Mouse (Mus musculus) central nervous system, embryonic 14 days (tissue): Measurements from ENCODE around the gene Grwd1. TPM values are rescaled to one million over a fixed set of nuclear protein-coding genes. Genes with fewer than 3 reads are reported as not detected.

Source experiments
- polyA plus RNA-seq: library from polyadenylated mRNA; depleted of rRNA; stranded (reverse); fragments of >200 nt; gene quantifications from 2 replicates; pipeline ENCODE4 v1.2.3, GENCODE M21; 2012; rRNA removed

The Grwd1 gene
- polyA plus RNA-seq, result 20.9 and 23.6 TPM in 2 replicates

DNA sequence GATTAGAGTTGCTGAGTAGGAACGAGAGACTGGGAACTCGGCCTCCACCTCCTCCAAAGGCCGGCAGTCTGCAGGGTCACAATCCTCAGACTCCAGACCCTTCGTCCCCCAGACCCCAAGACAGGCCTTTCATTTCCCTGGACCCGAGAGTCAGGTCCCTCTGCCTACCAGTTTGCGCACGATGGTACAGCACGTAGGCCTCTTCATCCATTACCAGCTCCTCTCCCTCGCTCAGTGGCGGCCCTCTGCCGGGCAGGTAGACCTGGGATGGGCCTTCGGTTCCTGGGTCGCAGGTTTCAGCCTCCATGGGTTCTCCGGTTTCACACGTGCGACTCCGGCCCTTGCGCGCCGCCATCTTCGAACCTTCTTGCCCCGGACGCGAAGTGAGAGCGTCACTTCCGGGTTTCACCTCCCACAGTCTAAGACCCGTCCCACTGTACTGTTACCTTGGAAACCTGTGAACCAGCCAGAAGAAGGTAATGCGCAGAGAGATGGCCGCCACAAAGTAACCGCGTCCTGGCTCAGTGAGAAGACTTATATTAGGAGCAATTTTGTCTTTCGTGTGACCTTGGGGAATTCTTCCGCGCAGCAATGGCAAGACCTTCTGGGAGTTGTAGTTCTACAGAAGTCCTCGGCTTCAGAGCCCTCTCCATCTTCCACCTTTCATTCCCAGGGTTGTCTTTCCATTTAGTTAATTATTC lies at the start of gene Grwd1:
Gene Grwd1 (minus strand): TSS at position 518 of the 701 bp plus-strand sequence.

DNA sequence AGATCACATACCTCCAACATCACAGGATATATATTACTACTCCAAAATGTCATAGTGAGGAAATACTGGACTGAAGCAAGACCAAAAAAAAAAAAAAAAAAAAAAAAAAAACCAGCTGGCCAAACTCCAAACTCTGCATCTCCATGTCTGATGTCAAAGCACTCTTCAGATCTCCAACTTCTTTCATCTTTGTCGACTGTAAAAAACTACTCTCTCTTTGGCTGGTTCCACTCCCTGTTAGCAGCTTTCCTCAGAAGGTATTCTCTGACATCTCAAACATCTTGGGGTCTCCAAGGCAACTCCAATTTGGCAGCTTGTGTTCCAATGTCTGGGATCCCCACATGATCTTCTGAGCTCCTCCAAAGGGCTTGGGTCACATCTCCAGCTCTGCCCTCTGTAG lies 47.5 kb upstream of the Grwd1 start, which contains the start of gene Grin2d:
Gene Grin2d (minus strand): TSS at position 101 of the 400 bp plus-strand sequence.

DNA sequence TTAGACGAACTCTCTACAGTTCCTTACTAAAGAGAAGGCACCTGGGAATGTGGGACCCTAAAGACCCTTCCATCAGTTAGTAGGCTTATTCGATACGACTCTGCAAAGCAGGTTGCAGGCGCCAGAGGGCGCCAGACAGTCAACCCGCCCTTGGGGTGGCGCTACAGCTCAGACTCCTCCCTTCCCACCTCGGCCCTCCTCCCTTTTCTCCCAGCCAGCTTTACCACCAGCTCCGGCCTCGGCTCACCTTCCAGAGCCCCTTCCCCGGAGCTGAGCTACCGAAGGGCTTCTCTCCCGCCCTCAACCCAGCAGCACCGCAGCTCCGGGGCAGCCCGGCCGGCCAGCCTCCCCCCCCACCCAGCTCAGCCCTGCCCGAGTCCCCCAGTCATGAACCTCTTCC lies 41.9 kb upstream of the Grwd1 start, which contains the start of gene Kdelr1:
Gene Kdelr1 (plus strand): TSS at position 149 of the 400 bp plus-strand sequence.

DNA sequence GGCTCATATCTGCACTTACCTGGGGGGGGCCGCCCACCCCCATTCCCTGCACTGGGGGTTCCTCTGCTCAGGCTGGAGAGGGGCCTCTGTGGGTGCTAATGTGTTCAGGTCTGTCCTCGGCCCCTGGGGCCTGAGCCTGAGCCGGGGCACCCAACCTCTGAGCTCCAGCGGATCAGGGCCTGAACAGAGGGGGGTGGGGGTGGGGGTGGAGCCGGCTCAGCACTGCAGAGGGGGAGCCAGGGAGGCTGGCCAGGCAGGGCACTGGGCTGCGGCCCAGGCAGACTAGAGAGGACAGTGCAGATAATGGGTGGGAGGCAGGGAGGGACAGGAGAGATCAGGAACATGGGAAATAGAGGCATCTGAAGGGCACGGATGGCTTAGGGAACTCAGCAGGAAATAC lies 6.1 kb downstream of the Grwd1 start, which contains the start of gene Kcnj14:
Gene Kcnj14 (minus strand): TSS at position 185 of the 400 bp plus-strand sequence.

DNA sequence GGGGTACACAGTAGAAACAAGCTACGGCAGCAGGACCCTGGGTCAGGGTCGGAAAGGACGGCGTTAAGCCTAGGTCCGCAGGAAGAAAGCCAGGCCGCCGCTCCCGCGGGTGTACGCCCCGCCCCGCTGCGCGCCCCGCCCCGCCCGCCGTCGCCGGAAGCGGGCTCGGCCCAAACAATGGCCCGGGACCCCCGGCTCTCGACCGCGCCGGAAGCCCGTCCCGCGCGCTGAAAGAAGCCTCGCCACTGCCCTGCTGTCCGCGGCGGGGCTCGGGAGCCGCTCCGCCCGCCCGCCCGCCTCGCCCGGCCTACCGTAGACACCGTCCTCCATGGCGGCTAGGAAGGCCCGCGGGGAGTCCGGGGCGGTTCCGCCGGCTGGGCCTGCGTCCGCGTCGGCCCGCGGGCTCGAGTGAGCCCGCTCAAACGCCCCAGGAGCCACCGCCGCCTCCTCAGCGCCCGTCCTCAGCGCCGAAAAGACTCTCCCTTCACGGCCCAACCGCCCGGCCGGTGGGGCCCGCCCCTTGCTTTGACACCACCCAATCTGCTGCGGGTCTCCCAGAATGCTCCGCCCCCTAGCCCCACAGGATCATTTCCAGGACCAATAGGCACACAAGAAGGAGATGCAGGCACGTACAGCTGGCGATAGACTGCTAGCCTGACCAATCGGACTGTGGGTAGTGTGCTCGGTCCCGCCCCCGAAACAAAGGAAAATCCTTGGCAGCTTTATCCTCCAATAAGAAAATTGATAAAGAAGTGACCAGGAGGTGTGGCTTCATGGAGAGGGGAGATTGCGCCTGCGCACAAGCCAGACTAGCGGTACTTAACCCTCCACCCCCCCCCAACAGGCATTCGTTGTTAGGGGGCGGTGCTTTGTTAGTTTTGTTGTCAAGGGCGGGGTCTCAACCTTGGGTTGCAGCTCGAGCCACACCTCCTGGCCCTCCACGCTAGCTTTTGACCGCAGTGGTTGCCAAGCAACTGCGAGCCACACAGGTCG lies 16.7 kb downstream of the Grwd1 start, which contains the start of gene Cyth2:
Gene Cyth2 (minus strand): TSS at position 795 of the 993 bp plus-strand sequence.

DNA sequence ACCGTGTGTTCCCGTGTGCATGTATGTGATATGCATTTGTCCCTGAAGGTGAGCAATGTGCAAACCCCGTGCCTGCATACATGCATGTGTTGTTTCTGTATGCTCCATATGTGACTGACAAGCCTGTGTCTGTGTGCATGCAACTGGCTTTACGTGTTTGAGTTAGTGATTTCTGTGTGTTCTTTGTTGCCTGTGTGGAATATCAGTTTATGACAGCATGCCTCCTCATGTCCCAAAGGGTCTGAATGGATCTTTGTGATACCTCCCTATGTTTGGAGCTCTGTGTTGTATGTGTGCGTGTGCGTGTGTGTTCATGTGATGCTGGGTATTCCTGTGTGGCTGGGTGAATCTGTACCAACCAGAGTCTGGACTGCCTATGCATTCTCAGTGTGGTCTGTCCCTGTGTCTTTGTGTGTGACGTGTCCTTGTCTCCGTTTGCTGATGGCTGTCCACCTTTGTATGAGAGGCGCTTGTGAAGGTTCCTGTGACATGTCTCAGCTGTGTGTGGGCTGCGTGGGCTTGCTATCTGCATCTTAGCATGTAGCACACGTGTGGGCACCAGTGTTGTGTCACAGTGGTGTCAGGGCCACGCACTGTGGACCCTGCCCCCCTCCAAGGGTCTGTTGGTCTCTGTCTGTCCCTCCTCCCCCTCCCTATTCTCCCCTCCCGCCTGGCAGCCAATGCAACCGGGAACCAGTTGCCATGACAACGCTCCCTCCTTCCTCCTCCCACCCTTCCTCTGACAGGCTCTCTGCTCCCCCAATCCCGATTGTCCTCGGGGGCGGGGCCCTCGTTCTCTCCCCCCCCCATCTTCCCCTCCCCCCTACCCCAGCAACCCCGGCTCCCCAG lies 46.0 kb downstream of the Grwd1 start, which contains the start of gene Sult2b1:
Gene Sult2b1 (minus strand): TSS at position 146 of the 849 bp plus-strand sequence.

DNA sequence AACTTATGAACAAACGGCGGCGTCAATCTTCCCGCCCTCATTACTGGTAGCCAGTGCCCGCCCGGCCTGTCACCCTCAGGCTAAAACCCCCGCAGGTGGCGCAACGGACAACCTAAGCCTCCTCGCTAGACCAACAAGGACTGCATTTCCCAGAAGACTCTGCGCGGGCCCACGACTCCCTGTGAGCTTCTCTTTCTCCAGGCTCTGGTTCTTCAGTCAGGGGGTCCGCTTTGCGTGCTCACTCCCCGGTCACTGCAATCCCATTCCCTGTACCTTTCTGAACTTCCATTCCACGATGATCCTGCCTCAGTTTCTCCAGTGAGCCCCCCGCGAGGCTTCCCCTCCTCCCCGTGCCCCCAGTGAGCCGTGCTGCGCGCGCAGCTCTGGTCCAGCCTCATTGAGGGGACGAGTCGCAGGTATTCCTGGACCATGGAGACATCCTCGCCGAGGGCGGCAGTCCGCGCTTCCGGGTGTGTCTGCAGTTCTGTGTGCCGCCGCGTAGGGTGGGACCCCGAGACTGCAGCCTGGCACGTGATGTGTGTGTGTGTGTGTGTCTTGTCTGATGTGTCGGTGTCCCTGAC lies 47.1 kb downstream of the Grwd1 start, which contains the start of gene Lmtk3:
Gene Lmtk3 (plus strand): TSS at position 228 of the 581 bp plus-strand sequence.

Other genes with a start within 250 kb of the Grwd1 start
- gene Fgf21, start 215.5 kb downstream of the Grwd1 start, polyA plus RNA-seq, result 0.23 TPM in 1 of 2 replicates, not detected in the other
- gene Fut1, start 213.7 kb downstream of the Grwd1 start, polyA plus RNA-seq, result 0.02 and 0.43 TPM in 2 replicates
- gene Izumo1, start 209.1 kb downstream of the Grwd1 start, polyA plus RNA-seq, result 0.14 and 0.28 TPM in 2 replicates
- 12.3 and 14.3 TPM in 2 replicates for gene Rasip1, start 203.5 kb downstream of the Grwd1 start, polyA plus RNA-seq
- 3.5 and 7.4 TPM in 2 replicates for gene Mamstr, start 191.0 kb downstream of the Grwd1 start, polyA plus RNA-seq
- 0.06 and 0.24 TPM in 2 replicates for gene Fut2, start 164.6 kb downstream of the Grwd1 start, polyA plus RNA-seq
- 2.0 and 3.1 TPM in 2 replicates for gene Ntn5, start 146.9 kb downstream of the Grwd1 start, polyA plus RNA-seq
- gene Sec1, start 136.5 kb downstream of the Grwd1 start, polyA plus RNA-seq, result 0.95 and 2.1 TPM in 2 replicates
- 92.3 and 104 TPM in 2 replicates for gene Car11, start 131.1 kb downstream of the Grwd1 start, polyA plus RNA-seq
- gene Dbp, start 125.9 kb downstream of the Grwd1 start, polyA plus RNA-seq, result 9.3 and 11.5 TPM in 2 replicates
- gene Rpl18, start 115.5 kb downstream of the Grwd1 start, polyA plus RNA-seq, result 985 and 996 TPM in 2 replicates
- 29.4 and 30.0 TPM in 2 replicates for gene Sphk2, start 112.9 kb downstream of the Grwd1 start, polyA plus RNA-seq
- gene Fam83e, start 109.7 kb downstream of the Grwd1 start, polyA plus RNA-seq, result 0.60 and 0.77 TPM in 2 replicates
- not detected in 2 replicates for gene Spaca4, start 105.1 kb downstream of the Grwd1 start, polyA plus RNA-seq
- gene Lmtk3, start 47.2 kb downstream of the Grwd1 start, polyA plus RNA-seq, result 250 and 252 TPM in 2 replicates
- gene Sult2b1, start 46.3 kb downstream of the Grwd1 start, polyA plus RNA-seq, result 1.2 and 2.1 TPM in 2 replicates
- 230 and 274 TPM in 2 replicates for gene Cyth2, start 16.4 kb downstream of the Grwd1 start, polyA plus RNA-seq
- 0.96 and 1.5 TPM in 2 replicates for gene Kcnj14, start 6.2 kb downstream of the Grwd1 start, polyA plus RNA-seq
- gene Kdelr1, start 41.8 kb upstream of the Grwd1 start, polyA plus RNA-seq, result 157 and 187 TPM in 2 replicates
- gene Grin2d, start 47.4 kb upstream of the Grwd1 start, polyA plus RNA-seq, result 12.8 and 18.8 TPM in 2 replicates
- 0.14 and 0.59 TPM in 2 replicates for gene Syngr4, start 65.8 kb upstream of the Grwd1 start, polyA plus RNA-seq
- 16.2 and 16.5 TPM in 2 replicates for gene Tmem143, start 66.0 kb upstream of the Grwd1 start, polyA plus RNA-seq
- 25.6 and 55.8 TPM in 2 replicates for gene Emp3, start 90.5 kb upstream of the Grwd1 start, polyA plus RNA-seq
- 6.0 and 7.2 TPM in 2 replicates for gene Ccdc114, start 93.1 kb upstream of the Grwd1 start, polyA plus RNA-seq
- 1.4 and 1.5 TPM in 2 replicates for gene Abcc6, start 199.4 kb upstream of the Grwd1 start, polyA plus RNA-seq
- gene Nomo1, start 202.8 kb upstream of the Grwd1 start, polyA plus RNA-seq, result 39.8 and 43.8 TPM in 2 replicates